Mouse (Mus musculus) hindbrain, embryonic 11.5 days (tissue): ENCODE measurements around the gene Nup214. TPM values are rescaled to one million over a fixed set of nuclear protein-coding genes. Genes with fewer than 3 reads are reported as not detected.

ENCODE experiments used
- ATAC-seq: fragments of 200-750 bp; cut with Nextera tagmentation; 2 replicates; pipeline ENCODE4 v1.8.0; 2017; ENCODE audit warnings: mild to moderate bottlenecking, moderate TSS enrichment, moderate library complexity; ENCODE audit not compliant: low FRiP score
- DNase-seq: peaks from one replicate; pipeline ENCODE4 v3.0.0-alpha.2; 2015; ENCODE audit warnings: low spot score
- H3K27ac ChIP-seq: fragments of 300-500 bp; sonication (generic); 2 replicates; pipeline ENCODE4 v1.5.1; 2014; ENCODE audit warnings: mild to moderate bottlenecking, low read depth, low read length
- H3K27me3 ChIP-seq: fragments of 300-500 bp; sonication (generic); 2 replicates; pipeline ENCODE4 v1.6.1; 2014; ENCODE audit warnings: mild to moderate bottlenecking, low read length, moderate library complexity, mixed read lengths; ENCODE audit not compliant: control insufficient read depth, insufficient read depth
- H3K36me3 ChIP-seq: fragments of 300-500 bp; sonication (generic); 2 replicates; pipeline ENCODE4 v1.6.1; 2014; ENCODE audit warnings: mild to moderate bottlenecking, low read length, moderate library complexity, mixed read lengths; ENCODE audit not compliant: control insufficient read depth, insufficient read depth
- H3K4me1 ChIP-seq: fragments of 300-500 bp; sonication (generic); replicated peaks from 2 replicates; pipeline ENCODE4 v1.6.1; 2014; ENCODE audit warnings: low read length, mixed read lengths; ENCODE audit not compliant: control insufficient read depth, insufficient read depth
- H3K4me2 ChIP-seq: fragments of 300-500 bp; sonication (generic); replicated peaks from 2 replicates; pipeline ENCODE4 v1.6.1; 2014; ENCODE audit warnings: mild to moderate bottlenecking, low read depth, low read length
- H3K4me3 ChIP-seq: fragments of 300-500 bp; sonication (generic); 2 replicates; pipeline ENCODE4 v1.5.1; 2014; ENCODE audit warnings: low read depth, low read length
- H3K9ac ChIP-seq: fragments of 300-500 bp; sonication (generic); 2 replicates; pipeline ENCODE4 v1.6.1; 2014; ENCODE audit warnings: low read depth, low read length
- H3K9me3 ChIP-seq: fragments of 300-500 bp; sonication (generic); 2 replicates; pipeline ENCODE4 v1.6.1; 2016; ENCODE audit warnings: low read length; ENCODE audit not compliant: control insufficient read depth
- WGBS: fragments of 180-500 bp; shearing (Covaris S2); extraction: QIAGEN DNeasy Blood & Tissue Kit; methylation state at CpG from one replicate; pipeline ENCODE4 v1.1.7; 2014; 5-methylcytosine and 5-hydroxymethylcytosine counted together
- polyA plus RNA-seq: library from polyadenylated mRNA; unstranded; fragments of >200 nt; fragmentation: Nextera tagmentation; extraction: Ambion mirVana; gene quantifications from 2 replicates; pipeline ENCODE4 v1.2.1, GENCODE M21; 2014

Nup214 gene
- polyA plus RNA-seq, 1 experiment from 2014 or later: 76.1 TPM

DNA sequence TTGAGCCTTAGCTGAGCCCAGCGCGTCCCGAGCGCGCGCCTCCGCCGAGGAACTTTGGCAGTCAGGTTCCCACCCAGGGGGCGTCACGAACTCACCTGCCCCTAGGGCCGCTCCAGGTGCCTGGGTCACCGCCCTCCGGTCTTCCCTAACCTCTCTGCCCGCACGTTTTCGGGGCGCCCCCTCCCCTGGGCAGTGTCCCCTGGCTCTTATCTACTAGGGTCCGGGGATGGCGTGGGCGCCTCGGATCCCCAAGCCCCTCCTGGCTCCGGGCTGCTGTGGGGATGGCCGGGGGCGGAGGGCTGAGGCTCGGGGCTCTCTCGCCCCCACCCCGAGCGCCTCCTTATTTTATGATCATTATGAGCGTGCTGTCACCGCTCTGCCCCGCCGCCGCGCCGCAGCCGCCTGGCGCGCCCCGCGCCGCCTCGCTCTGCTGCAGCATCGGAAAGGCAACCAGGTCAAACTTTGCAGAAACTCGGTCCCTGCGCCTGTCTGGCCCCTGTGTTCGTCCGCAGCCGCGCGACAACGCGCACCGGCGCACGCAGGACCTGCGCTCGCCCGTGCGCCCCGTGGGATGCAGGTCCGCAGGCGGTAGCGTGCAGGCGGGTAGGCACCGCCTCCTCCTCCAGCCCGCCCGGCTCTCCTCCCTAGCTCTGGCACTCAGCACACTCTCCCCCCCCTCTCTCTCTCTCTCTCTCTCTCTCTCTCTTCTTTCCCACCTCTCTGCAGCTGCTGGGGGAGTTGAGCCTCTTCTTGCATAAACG, 110.1 kb downstream of the Nup214 start, which contains the start of gene Fam78a:
Gene Fam78a (minus strand): TSS at position 747 of the 761 bp plus-strand sequence.
- no peak within 1 kb of the TSS for H3K27ac ChIP-seq

DNA sequence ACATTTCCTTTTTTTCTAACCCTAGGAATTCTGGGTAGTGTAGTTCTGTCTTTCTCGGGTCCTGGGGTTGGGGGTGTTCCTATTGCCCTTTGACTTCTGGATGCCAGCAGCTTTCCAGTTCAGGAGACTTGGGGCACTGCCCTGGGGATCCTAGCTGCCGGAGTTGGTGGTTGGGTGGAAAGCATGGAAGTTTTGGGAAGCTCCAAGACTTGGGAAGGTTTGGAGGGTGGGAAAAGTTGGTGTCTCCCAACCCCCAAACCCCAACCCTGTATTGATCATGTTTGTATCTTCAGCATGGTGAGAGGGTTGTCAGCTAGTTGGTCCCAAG, 110.6 kb downstream of the Nup214 start:
- Histone ChIP-seq H3K27ac (no peak overlapping the region), H3K4me1 (peaks cover 11% of the 10 kb centered on the region), H3K4me3 (peak overlapping the region; percentile 50), H3K4me2 (peak overlapping the region; percentile 100), H3K9me3 (no peaks in the 10 kb centered on the region), H3K27me3 (peaks cover 47% of the 10 kb centered on the region), H3K36me3 (no peaks in the 10 kb centered on the region), H3K9ac (no peak overlapping the region; the same call in 1 of the 2 replicates)
- no peak for DNase-seq
- WGBS: 27% methylated on average over 2 of the region's 2 CpGs
- ATAC-seq: no peak; the same call in 1 of the 2 replicates

More for the DNA sequence above, 110.1 kb downstream of the Nup214 start, which contains the start of gene Fam78a:
- ATAC-seq (peak; percentile 68), DNase-seq (peak; percentile 59)
- no peaks in the 10 kb centered on the region for H3K9me3 ChIP-seq
- under 1% methylated on average over 54 of the region's 68 CpGs for WGBS
- H3K27me3 ChIP-seq: peaks cover 47% of the 10 kb centered on the region
- peaks cover 11% of the 10 kb centered on the region for H3K4me1 ChIP-seq
- H3K36me3 ChIP-seq: no peaks in the 10 kb centered on the region
- H3K4me2 ChIP-seq: peak within 1 kb of the TSS; percentile 100
- H3K4me3 ChIP-seq: peak within 1 kb of the TSS; percentile 50
- peak within 1 kb of the TSS; percentile 47 for H3K9ac ChIP-seq

DNA sequence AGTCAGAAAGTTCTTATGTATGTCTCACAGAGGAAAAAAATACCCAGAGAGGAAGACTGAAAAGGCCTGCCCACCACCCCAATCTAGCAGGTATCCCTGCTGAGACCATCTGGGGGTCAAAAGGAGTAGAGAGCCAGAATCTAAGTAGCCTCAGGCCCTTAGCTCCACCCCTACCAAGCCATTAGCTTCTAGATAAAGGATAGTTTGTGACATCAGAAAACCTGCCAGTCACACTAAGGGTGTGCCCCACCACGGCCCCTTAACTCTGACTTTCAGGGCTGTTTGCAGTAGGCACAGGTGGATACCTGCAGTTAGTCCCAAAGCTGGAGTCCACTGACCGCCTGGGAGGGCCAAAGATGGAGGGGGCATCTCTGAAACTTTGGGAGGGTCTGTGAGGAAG, 111.0 kb downstream of the Nup214 start:
- no peak overlapping the region for H3K27ac ChIP-seq
- no peaks in the 10 kb centered on the region for H3K36me3 ChIP-seq
- 78% methylated on average over 2 of the region's 2 CpGs for WGBS
- no peak for ATAC-seq
- H3K9ac ChIP-seq: no peak overlapping the region
- peaks cover 47% of the 10 kb centered on the region for H3K27me3 ChIP-seq
- H3K4me3 ChIP-seq: no peak overlapping the region
- peaks cover 11% of the 10 kb centered on the region for H3K4me1 ChIP-seq
- H3K4me2 ChIP-seq: no peak overlapping the region
- no peaks in the 10 kb centered on the region for H3K9me3 ChIP-seq
- DNase-seq: no peak

DNA sequence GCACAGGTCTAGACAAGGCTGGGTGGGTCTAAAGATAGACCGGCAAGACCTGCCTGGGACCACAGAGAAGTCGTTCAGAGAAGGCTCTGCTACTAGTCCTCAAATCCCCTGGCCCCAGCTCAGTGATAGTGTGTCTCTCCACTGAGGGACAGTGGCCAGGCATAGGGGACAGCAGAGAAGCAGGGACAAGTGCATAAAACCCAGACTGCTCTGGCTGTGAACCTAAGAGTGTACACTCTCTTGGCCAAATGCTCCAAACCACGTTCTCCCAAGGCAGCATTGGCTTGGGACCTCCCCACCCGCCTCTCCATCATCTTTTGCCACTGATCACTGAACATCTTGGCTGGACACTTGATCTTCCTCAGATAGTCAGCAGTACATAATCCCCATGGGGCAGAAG, 113.4 kb downstream of the Nup214 start:
- Histone ChIP-seq H3K9me3 (no peaks in the 10 kb centered on the region), H3K4me3 (no peak overlapping the region), H3K36me3 (no peaks in the 10 kb centered on the region), H3K9ac (no peak overlapping the region), H3K27me3 (peaks cover 36% of the 10 kb centered on the region), H3K4me1 (peaks cover 11% of the 10 kb centered on the region), H3K4me2 (no peak overlapping the region), H3K27ac (no peak overlapping the region)
- ATAC-seq (no peak), DNase-seq (no peak)
- WGBS: 58% methylated on average over 4 of the region's 4 CpGs

DNA sequence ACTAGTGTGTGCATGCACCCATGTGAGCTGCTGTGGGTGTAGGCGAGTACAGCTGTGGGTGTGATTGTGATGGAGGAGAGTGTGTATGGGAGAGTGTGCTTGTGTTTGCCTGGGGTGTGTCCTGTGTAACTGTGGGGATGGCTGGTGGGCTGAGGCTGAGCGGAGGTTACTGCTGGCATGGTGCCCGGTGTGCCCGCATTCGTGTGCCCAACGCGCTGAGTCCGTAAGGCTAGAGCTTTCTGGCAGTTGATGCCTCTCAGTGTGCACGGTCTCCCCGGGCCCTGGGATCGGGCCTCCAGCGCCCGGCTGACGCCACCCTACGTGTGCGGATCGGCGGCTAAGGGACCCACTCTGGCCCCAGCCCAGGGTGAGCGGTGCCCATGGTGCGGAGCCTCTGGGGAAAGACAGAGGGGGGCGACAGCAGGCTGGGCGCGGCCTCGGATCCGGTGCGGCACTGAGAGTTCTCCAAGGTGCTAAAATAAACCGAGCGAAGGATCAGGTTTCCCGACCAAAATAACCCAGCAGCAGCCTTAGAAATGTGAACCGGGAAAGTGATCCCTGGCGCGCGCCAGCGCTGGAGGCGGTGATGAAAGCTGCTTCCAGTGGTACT, 114.2 kb downstream of the Nup214 start:
- Histone ChIP-seq H3K36me3 (no peaks in the 10 kb centered on the region), H3K27ac (no peak overlapping the region), H3K9ac (no peak overlapping the region), H3K9me3 (no peaks in the 10 kb centered on the region), H3K4me3 (0 out of 2 replicates have a peak overlapping the region, but pooled peaks have one; percentile 13), H3K27me3 (peaks cover 27% of the 10 kb centered on the region), H3K4me2 (peak overlapping the region; percentile 24), H3K4me1 (peaks cover 10% of the 10 kb centered on the region)
- ATAC-seq (no peak), DNase-seq (no peak)
- WGBS: 8% methylated on average over 35 of the region's 35 CpGs

DNA sequence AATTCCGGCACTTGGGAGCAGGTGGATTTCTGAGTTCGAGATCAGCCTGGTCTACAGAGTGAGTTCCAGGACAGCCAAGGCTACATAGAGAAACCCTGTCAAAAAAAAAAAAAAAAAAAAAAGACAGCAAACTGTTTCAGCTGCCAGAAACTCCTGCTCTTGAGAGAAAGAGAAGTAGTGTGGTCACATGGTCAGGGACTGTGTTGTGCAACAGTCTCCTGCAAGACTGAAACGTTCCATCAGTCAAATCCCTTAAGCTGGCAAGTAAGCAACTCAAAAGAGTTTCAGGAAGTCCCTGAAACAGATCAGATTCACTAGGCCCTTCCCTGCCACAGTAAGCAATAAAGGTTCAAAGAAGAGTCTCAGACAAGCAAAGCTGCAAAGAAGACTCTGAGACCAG, 115.4 kb downstream of the Nup214 start:
- peaks cover 4% of the 10 kb centered on the region; the same call in 1 of the 2 replicates for H3K4me1 ChIP-seq
- no peak overlapping the region for H3K27ac ChIP-seq
- peaks cover 17% of the 10 kb centered on the region for H3K27me3 ChIP-seq
- ATAC-seq (no peak), DNase-seq (no peak)
- 78% methylated on average over 3 of the region's 3 CpGs for WGBS
- H3K4me2 ChIP-seq: no peak overlapping the region
- no peak overlapping the region for H3K9ac ChIP-seq
- H3K9me3 ChIP-seq: no peaks in the 10 kb centered on the region
- H3K4me3 ChIP-seq: no peak overlapping the region
- no peaks in the 10 kb centered on the region for H3K36me3 ChIP-seq

DNA sequence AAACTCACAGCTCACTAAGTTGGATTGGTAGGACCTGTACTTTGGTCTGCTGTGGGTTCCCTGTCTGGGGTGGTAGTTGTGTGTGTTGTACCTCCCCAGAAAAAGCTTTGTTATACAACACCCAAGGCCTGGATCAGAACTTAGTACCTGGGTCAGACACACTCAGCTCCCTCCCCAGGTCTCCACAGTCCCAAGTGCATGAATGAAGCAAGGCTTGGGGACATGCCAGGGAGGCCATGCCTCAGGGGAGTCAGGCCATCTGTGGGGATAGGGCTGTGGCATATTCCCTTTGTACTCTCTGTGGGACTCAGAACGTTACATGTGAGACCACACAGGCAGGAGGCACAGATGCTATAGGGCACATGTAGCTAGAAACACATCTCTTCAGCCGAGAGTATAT, 115.9 kb downstream of the Nup214 start:
- no peaks in the 10 kb centered on the region for H3K36me3 ChIP-seq
- H3K4me2 ChIP-seq: no peak overlapping the region
- H3K9ac ChIP-seq: no peak overlapping the region
- no peak overlapping the region for H3K4me3 ChIP-seq
- H3K4me1 ChIP-seq: peaks cover 4% of the 10 kb centered on the region; the same call in 1 of the 2 replicates
- WGBS: 59% methylated on average over 2 of the region's 2 CpGs
- H3K9me3 ChIP-seq: no peaks in the 10 kb centered on the region
- ATAC-seq (no peak), DNase-seq (no peak)
- no peak overlapping the region for H3K27ac ChIP-seq
- H3K27me3 ChIP-seq: peaks cover 14% of the 10 kb centered on the region

DNA sequence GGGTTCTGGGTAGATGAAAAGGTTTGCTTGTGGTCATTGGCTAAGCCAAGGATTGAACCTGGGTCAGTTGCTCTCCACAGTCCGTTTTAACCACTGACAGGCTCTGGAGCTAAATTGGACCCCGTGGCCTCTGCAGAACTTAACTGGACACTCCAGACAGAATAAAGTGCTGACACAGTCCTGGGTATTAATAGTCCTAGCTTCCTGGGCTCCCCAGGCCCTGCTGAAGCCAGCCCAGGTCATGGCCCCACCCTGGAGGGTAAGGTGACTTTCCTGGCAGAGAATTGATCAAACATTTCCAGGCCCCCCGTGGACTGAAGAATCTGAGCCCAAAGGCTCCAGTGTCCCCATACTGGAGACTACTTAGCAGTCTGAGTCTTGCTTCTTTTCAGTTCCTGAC, 117.7 kb downstream of the Nup214 start:
- DNase-seq: no peak

More for the DNA sequence above, 117.7 kb downstream of the Nup214 start:
- Histone ChIP-seq H3K27ac (no peak overlapping the region), H3K9ac (no peak overlapping the region), H3K4me1 (peaks cover 9% of the 10 kb centered on the region; the same call in 1 of the 2 replicates), H3K27me3 (peaks cover 11% of the 10 kb centered on the region), H3K4me3 (no peak overlapping the region), H3K9me3 (no peaks in the 10 kb centered on the region), H3K4me2 (no peak overlapping the region), H3K36me3 (no peaks in the 10 kb centered on the region)
- no peak for ATAC-seq
- 65% methylated on average over 3 of the region's 3 CpGs for WGBS
